Mouse (Mus musculus): ENCODE data around the gene Padi4.

GRCm38 (mm10) chr4:140761601-140762000, 12.4 kb downstream of the Padi4 start:
- TF ChIP-seq MYOD1 (IDR thresholded peaks at IDR 0.05; ENCODE audit: control insufficient read depth in 1 of 3, insufficient read length in 2 of 3, low read depth in 2 of 3): no peak
- TF ChIP-seq E2F4 (IDR thresholded peaks at IDR 0.05; ENCODE audit: insufficient read depth): no peak
- TF ChIP-seq POLR2A (IDR thresholded peaks at IDR 0.05; ENCODE audit: insufficient read length, low read depth): no peak
- TF ChIP-seq MAX (IDR thresholded peaks at IDR 0.05; ENCODE audit: low read depth): no peak
- TF ChIP-seq MYOG (IDR thresholded peaks at IDR 0.05; ENCODE audit: control insufficient read depth in 1 of 3, insufficient read depth in 1 of 3, insufficient read length in 2 of 3, low read depth in 2 of 3): no peak
- TF ChIP-seq CEBPB (IDR thresholded peaks at IDR 0.05; ENCODE audit: insufficient read depth, poor library complexity, severe bottlenecking): no peak
- no peak for TF ChIP-seq USF1 (IDR thresholded peaks at IDR 0.05; ENCODE audit: low read depth)

All from myocyte (in vitro differentiated cells).